Mouse (Mus musculus) left cerebral cortex, adult 9 months (tissue): ENCODE results near the gene Grid2ip.
A peak's percentile ranks its signal among the peaks of the same experiment; 100 is the strongest.

Experiments
- DNase-seq, 2 experiments: peaks; one replicate each; pipeline ENCODE4 v3.0.0; 2022; ENCODE audit warnings: low spot score in 2 of 2

Grid2ip gene

DNA sequence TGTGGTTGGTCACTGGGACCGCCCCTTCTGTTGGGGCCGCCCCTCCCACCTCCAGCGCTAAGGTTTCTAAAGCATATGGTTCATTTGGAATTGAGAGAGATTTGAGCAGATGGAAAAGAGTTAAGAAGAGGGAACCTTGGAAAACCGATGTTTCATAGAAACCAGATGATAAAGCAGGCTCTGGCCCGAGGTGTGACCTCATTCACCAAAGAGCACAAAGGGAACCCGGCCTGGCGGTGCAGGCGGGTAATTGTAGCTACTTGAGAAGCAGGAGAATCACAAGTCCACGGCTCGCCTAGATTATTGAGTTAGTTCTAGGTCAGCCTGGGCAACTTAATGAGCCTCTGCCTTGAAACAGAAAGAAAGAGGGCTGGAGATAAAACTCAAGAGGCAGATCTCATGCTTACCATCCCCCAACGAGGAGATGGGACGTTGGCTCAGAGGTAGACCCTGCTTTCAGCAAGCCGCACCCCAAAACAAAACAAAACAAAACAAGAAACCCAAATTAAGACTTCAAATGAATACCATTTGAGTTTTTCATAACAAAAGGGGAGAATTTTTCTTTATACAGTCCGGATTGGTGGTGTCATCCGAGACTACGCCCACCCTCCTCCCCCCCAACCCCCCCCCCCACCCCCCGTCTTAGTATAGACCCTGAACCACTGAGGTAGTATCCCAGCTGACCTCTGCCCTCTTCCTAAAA, at the start of gene Grid2ip:
TSS of gene Grid2ip (plus strand) at position 653 of the 703 bp plus-strand sequence.
- no peak for DNase-seq

DNA sequence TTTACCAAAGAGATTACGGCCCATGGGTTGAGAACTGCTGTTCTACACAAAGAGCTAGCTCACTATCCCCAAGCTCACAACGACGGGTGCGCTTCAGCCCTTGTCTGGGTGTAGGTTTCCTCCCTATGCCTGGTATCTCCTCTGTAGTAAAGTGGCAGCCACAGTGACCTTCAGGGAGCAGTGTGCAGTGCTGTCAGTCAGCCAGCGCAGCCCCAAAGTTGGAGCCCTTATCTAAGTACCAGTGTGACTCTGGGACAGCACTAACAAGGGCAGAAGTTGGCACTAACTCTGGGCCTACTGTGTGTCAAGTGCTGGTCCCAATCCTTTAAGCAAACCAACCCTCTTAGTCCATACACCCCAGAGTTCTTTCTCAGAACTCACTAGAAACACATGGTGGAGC, 48.3 kb upstream of the Grid2ip start:
- DNase-seq, result no peak

DNA sequence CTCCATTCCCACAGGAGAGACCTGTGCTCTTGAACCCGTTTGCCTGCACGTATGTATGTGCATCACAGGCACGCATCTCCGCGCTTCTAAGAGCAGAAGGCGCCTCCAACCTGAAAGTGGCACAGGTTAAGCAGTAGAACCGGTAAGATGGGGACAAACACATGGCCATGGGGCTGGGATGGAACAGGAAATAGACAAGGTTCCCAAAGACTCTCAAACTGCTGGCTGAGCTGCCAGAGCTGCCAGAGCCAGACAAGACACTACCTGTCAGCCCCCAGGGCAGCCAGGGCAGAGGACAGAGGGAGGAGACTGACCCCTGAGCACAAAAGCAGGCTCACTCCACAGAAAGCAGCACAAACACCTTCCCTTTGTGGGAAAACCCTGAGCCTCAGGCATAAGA, 47.2 kb upstream of the Grid2ip start:
- DNase-seq, result no peak

DNA sequence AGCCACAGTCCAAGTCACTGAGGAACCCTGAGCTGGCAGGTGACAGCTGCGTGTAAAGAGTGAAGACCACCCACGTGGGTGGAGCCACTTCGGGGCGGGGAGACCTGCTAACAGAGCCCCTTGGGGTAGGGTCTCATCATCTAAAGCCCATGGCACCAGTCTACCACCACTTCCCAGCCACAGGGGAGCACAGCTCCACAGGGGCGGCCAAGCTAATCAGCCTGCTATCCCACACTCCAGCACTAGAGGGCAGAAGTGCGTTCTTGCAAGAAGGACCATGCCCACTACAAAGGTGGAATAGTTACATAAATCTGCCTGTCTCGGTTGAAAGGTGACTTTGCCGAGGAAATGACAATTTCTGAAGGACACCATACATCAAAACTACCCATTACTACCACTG, 45.3 kb upstream of the Grid2ip start:
- peak; percentile 32 to 82 for DNase-seq

DNA sequence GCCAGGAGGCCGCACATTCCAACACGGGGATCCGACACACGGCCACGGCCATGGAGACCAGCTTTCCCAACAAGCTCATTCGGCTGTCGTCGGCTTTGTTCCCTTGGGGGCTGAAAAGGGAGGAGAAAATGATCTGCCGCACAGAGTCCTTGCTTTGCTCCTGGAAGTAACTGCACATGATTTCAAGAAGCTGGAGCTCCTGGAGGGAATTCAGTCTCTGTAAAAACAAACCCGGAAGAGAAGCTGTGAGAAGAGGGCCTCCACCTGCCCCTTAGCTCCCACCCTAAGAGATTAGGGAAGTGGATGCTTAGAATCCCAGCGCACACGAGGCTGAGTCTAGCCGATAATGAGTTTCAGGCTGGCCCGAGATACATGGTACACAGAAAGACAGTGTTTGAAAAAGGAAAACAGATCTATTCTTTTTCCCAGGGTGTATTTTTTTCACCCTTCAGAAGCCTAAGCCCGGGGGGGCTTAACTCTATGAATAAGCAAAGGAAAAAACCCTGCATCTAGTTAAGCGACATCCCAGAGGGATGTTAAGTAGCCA, 42.9 kb upstream of the Grid2ip start:
- no peak for DNase-seq

DNA sequence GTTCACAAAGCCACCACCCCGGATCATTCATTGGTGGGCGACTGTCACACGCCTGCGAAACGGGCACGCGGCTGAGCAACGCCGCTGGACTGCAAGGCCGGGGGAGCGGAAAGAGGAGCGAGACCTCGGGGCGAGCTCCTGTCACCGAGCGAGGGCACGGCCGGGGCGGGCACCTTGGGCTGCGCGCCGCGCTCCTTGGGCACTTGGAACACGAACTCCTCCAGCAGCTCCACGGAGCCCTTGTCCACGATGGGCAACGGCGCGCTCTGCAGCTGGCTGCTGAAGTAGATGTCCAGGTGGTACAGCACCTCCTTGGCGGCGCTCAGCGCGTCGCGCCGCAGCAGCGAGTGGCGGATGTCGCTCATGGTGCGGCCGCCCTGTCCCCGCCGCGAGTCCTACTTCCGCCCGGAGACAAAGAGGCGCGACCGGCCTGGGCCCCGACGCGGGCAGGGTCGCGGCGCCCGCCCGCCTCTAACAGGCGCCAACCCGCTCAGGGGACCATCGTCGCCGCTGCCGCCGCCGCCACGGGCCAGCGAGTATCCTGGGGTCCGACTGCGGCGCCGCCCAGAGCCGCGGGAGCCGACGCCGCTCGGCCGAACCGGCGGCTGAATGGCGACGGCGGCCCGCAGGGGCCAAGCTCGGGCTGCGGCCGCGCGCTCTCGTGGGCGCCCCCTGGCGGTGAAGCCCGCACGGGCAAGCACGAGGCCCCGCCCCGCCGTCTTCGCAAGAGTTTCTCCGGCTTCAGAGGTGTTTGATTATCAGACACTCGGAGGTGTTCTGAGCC, 42.2 kb upstream of the Grid2ip start, which contains the start of gene E130309D02Rik:
TSS of gene E130309D02Rik (minus strand) at position 631 of the 784 bp plus-strand sequence.
- DNase-seq, result peak; percentile 50 to 86

DNA sequence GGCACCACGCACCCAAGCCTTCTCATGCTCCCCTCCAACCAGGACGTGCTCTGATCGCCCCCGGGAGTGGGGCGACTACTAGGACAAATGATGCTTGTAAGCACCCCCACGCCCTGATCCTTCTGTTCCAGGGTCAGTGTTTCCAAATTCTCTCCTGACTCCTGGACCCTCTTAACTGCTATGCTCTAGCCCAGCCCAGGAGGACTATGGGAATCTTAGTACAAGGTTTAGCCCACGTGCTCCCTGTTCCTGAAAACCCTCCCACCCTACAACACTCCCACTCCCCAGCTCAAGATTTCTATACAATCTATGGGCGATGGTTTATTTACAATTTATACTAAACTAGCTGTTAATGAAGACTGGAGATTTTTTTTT, 41.6 kb upstream of the Grid2ip start:
- no peak for DNase-seq

DNA sequence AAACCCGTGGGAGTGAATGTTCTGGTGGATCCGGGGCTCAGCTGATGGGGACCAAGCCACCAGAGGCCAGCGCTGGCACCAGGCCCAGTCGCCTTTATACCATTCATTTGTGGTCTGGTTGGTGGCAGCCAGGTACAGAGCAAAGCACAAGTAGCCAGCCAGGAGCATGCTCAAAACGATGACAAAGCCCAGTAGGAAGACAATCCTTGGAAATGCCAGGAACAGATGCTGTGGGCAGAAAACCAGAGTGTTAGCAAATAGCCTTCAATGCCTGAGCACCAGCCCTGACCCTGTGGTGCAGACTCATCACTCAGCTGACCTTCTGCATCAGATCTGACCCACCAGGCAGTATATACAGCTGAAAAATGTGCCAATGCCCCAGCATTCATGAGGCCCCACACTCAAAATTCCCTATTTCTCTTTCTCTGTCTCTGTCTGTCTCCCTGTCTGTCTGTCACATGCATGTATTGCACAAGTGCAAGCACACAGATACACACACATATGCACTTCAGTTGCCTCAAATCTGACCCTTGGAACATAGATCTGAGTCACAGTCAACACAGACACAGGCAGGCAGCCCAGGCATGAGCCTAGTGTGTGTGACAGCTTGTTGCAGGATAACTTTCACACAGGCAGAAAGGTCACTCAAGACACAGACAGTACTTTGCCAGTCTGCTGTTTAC, 40.4 kb upstream of the Grid2ip start:
- no peak for DNase-seq

DNA sequence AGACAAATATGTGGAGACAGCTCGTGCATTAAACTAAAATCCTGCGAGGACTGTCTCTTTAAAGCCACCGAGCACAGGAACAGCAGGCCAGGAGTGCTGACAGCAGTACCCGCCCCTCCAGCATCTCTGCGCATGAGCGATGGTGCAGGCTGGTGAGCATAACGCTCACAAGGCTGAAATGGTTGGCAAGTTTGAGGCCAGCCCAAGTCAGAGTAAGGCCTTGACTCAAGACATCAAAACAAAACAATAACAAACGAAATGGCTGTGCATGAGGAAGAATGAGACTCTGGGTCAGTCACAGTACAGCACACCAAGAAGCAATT, 39.9 kb upstream of the Grid2ip start:
- no peak for DNase-seq

DNA sequence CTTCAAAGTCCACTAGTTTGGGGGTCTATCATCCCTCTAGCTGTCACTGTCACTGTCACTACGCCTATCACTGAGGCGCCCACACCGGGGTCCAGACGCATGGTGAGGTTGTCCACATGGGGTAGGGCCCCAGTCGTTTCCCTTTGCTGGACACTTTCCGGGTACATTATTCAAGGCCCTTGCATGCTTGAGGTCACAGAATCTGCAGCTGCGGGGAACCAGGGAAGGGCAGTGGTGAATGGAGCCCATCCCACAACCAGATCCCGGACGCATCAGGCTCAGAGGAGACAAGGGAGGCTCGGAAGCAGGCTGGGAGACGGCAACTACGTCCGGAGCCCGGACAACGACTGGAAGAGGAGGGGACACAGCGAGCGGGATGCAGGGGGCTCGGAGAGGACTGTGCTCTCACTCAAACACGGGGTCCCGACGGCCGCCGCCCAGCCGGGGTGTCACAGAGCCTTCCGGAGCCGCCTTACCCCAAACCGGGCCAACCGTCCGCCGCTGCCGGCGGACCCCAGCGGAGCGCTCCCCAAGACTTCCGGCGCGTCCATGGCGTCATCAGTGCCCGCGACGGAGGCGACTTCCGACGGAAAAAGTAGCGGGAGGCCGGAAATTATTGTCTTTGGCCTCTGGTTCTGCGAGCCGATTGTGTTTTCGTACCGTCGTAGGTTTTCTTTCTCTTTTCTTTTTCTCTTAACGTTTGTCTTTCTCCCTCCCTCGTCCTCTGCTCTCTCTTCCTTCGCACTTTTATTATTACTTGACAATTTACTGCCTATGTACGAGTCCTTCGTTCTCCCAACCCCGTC, 28.2 kb upstream of the Grid2ip start, which contains the start of gene Zdhhc4:
TSS of gene Zdhhc4 (minus strand) at position 567 of the 806 bp plus-strand sequence.
- DNase-seq, result peak; percentile 33 to 88

DNA sequence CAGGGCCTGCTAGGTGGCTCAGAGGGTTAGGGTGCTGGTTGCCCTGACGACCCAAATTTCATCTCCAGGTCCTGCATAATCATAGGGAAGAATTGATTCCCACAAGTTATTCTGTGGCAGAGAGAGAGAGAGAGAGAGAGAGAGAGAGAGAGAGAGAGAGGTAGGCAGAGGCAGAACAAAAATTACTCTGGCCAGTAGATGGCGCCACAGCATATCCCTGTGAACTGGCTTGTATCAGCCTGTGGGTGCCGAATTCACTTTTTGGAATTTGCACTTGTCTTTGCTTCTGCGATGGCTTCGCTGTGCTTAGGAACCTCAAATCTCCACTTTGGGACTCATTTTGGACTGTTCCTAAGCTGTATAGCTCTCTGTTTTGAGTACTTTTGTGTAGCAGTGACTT, 23.3 kb upstream of the Grid2ip start:
- peak in 1 of 2 experiments; percentile 89 for DNase-seq

DNA sequence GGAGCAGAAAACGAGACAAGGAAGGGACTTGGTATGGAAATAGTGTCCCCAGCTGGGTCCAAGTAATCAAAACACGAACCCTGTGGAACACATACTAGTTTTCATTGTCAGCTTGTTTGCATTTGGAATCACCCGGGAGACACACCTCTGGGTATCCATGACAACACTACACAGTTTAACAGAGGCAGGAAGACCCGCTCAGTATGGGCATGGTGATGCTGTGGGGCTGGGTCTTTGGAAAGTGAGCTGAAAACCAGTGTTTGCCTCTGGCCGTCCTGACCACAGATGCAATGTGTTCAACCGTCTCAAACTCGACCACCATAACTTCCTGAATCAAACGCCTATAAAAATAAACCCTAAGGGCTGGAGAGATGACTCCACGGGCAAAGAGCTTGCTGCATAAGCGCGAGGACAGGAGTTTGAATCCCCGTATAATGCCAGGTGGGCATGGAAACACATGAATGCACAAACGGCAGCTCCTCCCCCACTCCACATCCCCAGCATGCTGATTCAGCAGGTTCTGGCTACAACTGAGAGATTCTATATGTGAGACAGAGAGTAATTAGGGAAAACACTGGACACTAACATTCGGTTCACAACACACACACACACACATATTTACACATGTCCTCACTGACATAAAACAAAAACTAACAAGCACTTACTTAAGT, 22.6 kb upstream of the Grid2ip start:
- DNase-seq, result no peak

DNA sequence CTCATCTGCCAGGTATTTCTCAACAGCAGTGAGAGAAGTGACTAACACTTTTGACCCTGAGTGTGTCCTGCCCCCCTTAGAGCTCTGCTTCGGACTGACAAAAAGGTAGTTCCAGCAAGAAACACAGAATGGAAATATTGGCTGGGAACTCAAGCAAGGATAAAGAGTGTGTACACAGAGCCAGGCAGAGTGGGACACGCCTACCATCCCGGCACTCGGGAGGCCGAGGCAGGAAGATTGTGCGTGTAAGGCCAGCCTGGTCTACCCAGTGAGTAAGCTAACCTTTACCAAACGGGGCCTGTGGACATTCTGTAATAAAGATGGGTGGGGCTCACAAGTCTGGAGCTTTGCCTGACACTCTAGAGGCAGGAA, 22.1 kb upstream of the Grid2ip start:
- DNase-seq, result no peak

DNA sequence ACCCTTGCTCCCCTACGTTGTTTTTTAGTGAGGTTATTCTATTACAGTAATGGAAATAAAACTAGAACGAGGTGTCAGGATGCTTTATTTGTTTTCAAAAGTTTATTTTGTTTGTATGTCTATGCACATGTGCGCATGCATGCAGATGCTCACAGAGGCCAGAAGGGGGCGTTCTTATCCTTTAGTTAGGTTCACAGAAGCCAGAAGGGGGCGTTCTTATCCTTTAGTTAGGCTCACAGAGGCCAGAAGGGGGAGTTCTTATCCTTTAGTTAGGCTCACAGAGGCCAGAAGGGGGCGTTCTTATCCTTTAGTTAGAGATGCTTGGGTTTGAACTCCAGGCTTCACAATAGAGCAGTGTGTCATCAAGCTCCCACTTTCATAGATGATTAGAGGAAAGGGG, 20.6 kb upstream of the Grid2ip start:
- no peak for DNase-seq

DNA sequence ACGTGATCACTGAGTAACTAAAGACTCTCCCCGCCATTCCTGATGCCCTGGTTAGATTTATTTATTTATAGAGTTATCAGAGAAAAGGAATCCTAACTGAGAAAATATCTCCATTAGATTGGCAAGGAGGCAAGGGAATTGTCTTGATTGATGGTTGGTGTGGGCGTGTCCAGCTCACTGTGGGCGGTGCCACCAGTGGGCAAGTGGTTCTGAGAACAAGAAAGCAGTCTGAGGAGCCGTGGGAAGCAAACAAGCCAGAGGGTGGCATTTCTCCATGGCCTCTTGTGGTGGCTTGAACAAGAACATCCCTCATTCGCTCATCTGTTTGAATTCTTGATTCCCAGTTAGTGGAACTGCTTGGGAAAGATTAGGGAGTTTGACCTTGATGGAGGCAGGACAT, 17.5 kb upstream of the Grid2ip start:
- DNase-seq, result no peak

DNA sequence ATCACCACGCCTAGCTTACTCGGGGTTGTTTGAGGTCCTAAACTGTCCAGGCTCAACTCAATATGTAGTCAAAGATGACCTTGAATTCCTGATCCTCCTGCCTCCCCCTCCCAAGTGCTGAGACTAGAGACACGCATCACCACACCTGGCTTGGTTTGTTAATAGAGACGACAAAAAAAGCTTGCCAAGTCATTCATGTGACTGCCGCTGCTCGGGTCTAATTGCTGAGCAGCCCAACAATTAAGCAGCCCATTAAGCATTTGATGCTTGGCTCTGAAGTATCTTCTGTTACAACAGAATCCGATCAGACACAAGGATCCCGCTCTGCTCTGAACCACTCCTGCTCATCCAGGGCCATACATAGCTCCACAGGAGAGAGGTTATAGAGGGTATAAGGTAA, 10.8 kb upstream of the Grid2ip start:
- DNase-seq, result no peak

DNA sequence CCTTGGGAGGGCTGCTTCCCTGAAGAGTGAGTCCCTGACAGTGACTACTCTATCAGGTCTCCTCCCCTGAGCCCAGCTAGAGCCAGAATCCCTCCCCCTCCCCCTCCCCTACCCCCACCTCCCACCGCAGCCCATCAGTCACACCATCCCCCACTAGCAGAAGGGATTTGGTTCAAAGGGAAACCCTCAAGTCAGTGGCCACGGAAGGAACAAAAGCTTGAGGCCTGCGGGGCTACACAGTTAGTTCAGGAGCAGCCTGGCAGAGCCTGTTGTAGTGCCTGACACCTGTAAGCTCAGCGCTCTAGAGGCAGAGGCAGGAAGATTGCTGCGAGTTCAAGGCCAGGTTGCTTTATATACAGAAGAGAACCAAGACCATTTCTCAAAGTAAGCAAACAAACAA, 1.1 kb upstream of the Grid2ip start:
- DNase-seq, result no peak

DNA sequence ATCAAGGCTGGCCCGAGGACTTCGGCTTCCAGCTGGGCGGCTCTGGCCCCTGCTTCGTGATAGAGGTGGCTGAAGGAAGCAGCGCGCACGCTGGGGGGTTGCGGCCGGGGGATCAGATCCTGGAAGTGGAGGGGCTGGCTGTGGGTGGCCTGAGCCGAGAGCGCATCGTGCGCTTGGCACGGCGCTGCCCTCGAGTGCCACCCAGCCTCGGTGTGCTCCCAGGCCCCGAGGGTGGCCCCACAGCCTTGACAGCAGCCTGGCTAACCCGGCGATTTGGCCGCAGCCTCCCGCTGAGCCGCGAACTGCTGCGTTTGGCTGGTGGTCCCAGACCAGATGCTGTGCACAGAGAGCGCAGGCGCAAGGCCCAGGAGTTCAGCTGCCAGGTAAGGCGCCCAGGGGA, 426 bp downstream of the Grid2ip start:
- no peak for DNase-seq

DNA sequence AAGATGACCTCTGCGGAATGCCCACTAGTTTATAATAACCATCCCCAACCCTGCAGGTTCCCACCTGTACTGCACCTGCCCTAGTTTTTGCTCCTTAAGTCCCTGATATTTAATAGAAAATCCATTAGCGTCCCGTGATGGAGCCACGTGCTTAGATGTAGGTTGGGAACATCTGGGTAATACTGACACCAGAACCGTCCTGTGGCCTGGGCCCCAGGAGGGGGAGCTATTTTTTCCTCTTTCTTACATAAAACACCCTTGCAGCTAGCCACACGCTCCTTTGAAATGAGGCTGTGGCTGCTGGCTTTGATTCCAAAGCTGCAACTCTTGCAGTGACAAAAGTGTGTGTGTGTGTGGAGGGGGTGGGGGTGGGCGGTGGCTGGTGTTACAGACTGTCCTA, 2.1 kb downstream of the Grid2ip start:
- no peak for DNase-seq

DNA sequence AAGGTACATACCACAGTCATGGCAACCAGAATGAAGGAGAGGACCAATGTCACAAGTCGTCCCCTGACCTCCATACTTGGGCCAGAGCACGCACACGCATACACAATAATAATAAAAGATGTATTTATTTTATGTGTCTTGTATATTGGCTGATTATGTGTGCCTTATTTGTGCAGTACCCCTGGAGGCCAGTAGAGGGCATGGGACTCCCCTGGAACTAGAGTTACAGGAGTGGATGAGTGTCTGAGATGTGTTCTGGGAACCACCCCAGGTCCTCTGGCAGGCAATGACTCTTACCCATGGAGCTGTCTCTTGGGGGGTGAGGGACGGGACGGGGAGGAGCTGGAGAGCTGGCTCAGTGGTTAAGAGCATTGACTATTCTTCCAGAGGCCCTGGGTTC, 2.9 kb downstream of the Grid2ip start:
- no peak for DNase-seq

DNA sequence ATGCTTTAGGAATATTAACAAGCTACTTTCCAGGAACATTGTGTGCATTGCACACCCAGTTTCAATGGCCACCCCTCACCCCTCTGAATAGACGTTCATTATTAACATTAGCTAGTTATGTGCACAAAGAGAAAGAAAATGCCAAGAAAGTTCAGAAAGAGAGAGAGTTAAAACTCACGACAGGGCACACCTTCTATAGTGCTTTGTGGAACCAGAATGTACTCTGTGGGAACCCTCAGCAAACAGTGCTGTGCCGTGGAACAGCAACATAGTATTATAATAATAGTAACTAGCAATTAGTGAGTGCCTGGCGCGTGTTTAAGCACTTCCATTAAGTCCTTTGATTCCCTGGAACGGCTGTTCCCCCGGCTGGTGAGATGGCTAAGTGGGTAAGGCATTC, 4.3 kb downstream of the Grid2ip start:
- no peak for DNase-seq
